Mouse (Mus musculus) embryo, embryonic 9.5 days (tissue): ENCODE results near the gene Tomm20.
"Not testable (repeated sequence)": the region's sequence is repeated elsewhere in the genome, so short reads cannot be mapped to it uniquely, and the experiment has no call there.

Source experiments
- DNase-seq: peaks from one replicate; pipeline ENCODE4 v3.0.0-alpha.2; 2017; ENCODE audit errors: extremely low spot score

Tomm20 gene

GRCm38 (mm10) chr8:126945730-126946163 lies at the start of gene Tomm20:
TSS of gene Tomm20 (minus strand) at chr8:126945844.
- peak; percentile 97 for DNase-seq

GRCm38 (mm10) chr8:126994506-126994905 lies 48.9 kb upstream of the Tomm20 start:
- no peak for DNase-seq

- no peak for DNase-seq
These were observed 43.9 kb upstream of the Tomm20 start for GRCm38 (mm10) chr8:126989363-126990153.

GRCm38 (mm10) chr8:126988346-126989006 lies 42.8 kb upstream of the Tomm20 start:
- DNase-seq = no peak

GRCm38 (mm10) chr8:126986495-126986894 lies 40.9 kb upstream of the Tomm20 start:
- DNase-seq = peak; percentile 81

- no peak for DNase-seq
These were observed 34.4 kb upstream of the Tomm20 start for GRCm38 (mm10) chr8:126980046-126980445.

GRCm38 (mm10) chr8:126979091-126979920 lies 33.7 kb upstream of the Tomm20 start:
- no peak for DNase-seq

GRCm38 (mm10) chr8:126978535-126978934 lies 32.9 kb upstream of the Tomm20 start:
- DNase-seq = not testable (repeated sequence)

- no peak for DNase-seq
These were observed 32.4 kb upstream of the Tomm20 start for GRCm38 (mm10) chr8:126978028-126978427.

GRCm38 (mm10) chr8:126976608-126977348 lies 31.1 kb upstream of the Tomm20 start:
- DNase-seq = no peak

- DNase-seq = peak; percentile 51
These were observed 30.1 kb upstream of the Tomm20 start for GRCm38 (mm10) chr8:126975706-126976105.

- no peak for DNase-seq
These were observed 28.9 kb upstream of the Tomm20 start for GRCm38 (mm10) chr8:126974511-126974910.

GRCm38 (mm10) chr8:126973686-126974265 lies 28.1 kb upstream of the Tomm20 start:
- no peak for DNase-seq

- no peak for DNase-seq
These were observed 27.0 kb upstream of the Tomm20 start for GRCm38 (mm10) chr8:126972649-126973048.

GRCm38 (mm10) chr8:126972102-126972501 lies 26.5 kb upstream of the Tomm20 start:
- DNase-seq = no peak

- no peak for DNase-seq
These were observed 25.6 kb upstream of the Tomm20 start for GRCm38 (mm10) chr8:126971314-126971664.

GRCm38 (mm10) chr8:126970579-126971313 lies 25.1 kb upstream of the Tomm20 start, which contains the start of gene Rbm34:
TSS of gene Rbm34 (minus strand) at chr8:126971071.
- peak; percentile 97 for DNase-seq

- no peak for DNase-seq
These were observed 23.9 kb upstream of the Tomm20 start for GRCm38 (mm10) chr8:126969546-126969945.

GRCm38 (mm10) chr8:126968107-126968506 lies 22.5 kb upstream of the Tomm20 start:
- DNase-seq = no peak

- DNase-seq = no peak
These were observed 19.6 kb upstream of the Tomm20 start for GRCm38 (mm10) chr8:126965246-126965645.
